Mouse (Mus musculus): ENCODE measurements around the gene Klhl32. TPM values are rescaled to one million over a fixed set of nuclear protein-coding genes. Genes with fewer than 3 reads are reported as not detected.

Gene Klhl32
- polyA plus RNA-seq, 1 experiment, result 0.13 TPM

GRCm38 (mm10) chr4:24838567-24838966 lies 12.4 kb downstream of the Klhl32 start:
- Histone ChIP-seq H3K4me3 (ENCODE audit: extremely low read depth, insufficient read depth, insufficient read length) (no peak overlapping the region), H3K27ac (ENCODE audit: insufficient read depth, low read length) (no peak overlapping the region), H3K4me1 (ENCODE audit: control insufficient read depth, insufficient read depth, insufficient read length) (no peaks in the 10 kb centered on the region), H3K36me3 (ENCODE audit: control insufficient read depth, insufficient read depth, low read length) (no peaks in the 10 kb centered on the region), H3K27me3 (ENCODE audit: control insufficient read depth, insufficient read depth, low read length) (no peaks in the 10 kb centered on the region)
- TF ChIP-seq CTCF (IDR thresholded peaks at IDR 0.05; ENCODE audit: extremely low read depth, insufficient read depth, insufficient read length, insufficient replicate concordance), result no peak
- no peak for TF ChIP-seq POLR2A (IDR thresholded peaks at IDR 0.05; ENCODE audit: low read depth, low read length)
- DNase-seq (ENCODE audit: low read depth in 1 of 2, low spot score in 2 of 2), result no peak
- 87% methylated on average over 6 of the region's 6 CpGs for WGBS

DNA sequence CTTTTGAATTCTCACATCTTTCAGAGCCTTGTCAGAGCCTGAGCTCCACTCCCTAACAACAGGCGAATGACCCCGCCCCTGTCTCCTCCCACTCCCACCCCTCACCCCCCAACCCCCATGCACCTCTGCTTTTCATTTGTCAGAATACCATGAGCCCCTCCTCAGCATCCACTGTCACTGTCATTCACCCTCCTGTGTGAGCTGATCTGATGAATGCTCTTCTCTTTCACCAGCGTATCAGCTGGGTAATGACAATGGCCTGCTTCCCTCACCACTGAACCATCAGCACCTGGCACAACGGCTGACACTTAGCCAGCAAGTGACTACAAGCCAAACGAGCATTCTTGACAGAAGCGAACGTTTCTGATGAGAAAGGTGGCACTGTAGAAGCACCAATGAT lies 15.4 kb downstream of the Klhl32 start:
- 62% methylated on average over 7 of the region's 7 CpGs for WGBS
- Histone ChIP-seq H3K4me1 (ENCODE audit: control insufficient read depth, insufficient read depth, insufficient read length) (no peaks in the 10 kb centered on the region), H3K36me3 (ENCODE audit: control insufficient read depth, insufficient read depth, low read length) (no peaks in the 10 kb centered on the region), H3K4me3 (ENCODE audit: extremely low read depth, insufficient read depth, insufficient read length) (no peak overlapping the region), H3K27ac (ENCODE audit: insufficient read depth, low read length) (no peak overlapping the region), H3K27me3 (ENCODE audit: control insufficient read depth, insufficient read depth, low read length) (no peaks in the 10 kb centered on the region)
- DNase-seq (ENCODE audit: low read depth in 1 of 2, low spot score in 2 of 2), result no peak
- TF ChIP-seq CTCF (IDR thresholded peaks at IDR 0.05; ENCODE audit: extremely low read depth, insufficient read depth, insufficient read length, insufficient replicate concordance) (no peak), POLR2A (IDR thresholded peaks at IDR 0.05; ENCODE audit: low read depth, low read length) (no peak)

DNA sequence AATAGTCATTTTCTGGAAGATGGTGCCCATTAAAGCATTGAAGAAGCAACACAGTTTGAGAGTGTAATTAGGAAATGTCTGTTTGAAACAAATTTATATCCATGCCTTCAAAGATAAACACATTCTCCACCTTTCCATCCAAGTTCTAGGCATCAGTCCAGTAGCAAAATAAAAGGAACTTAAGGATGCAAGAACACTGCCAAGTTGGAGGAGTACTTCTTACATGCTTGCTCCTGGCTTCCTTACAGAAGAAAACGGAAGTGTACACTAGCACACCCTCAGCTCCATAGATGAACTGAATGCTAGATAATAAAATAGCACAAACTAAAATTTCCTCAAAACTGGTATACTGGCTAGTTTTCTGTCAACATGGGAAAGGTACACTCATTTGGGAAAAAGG lies 42.6 kb downstream of the Klhl32 start:
- TF ChIP-seq CTCF (IDR thresholded peaks at IDR 0.05; ENCODE audit: extremely low read depth, insufficient read depth, insufficient read length, insufficient replicate concordance) (no peak), POLR2A (IDR thresholded peaks at IDR 0.05; ENCODE audit: low read depth, low read length) (no peak)
- Histone ChIP-seq H3K27me3 (ENCODE audit: control insufficient read depth, insufficient read depth, low read length) (no peaks in the 10 kb centered on the region), H3K36me3 (ENCODE audit: control insufficient read depth, insufficient read depth, low read length) (no peaks in the 10 kb centered on the region), H3K27ac (ENCODE audit: insufficient read depth, low read length) (no peak overlapping the region), H3K4me3 (ENCODE audit: extremely low read depth, insufficient read depth, insufficient read length) (no peak overlapping the region), H3K4me1 (ENCODE audit: control insufficient read depth, insufficient read depth, insufficient read length) (no peaks in the 10 kb centered on the region)
- no peak for DNase-seq (ENCODE audit: low read depth in 1 of 2, low spot score in 2 of 2)
- WGBS, result 92% methylated on average over 1 of the region's 1 CpGs

- Histone ChIP-seq H3K4me1 (ENCODE audit: control insufficient read depth, insufficient read depth, insufficient read length) (no peaks in the 10 kb centered on the region), H3K4me3 (ENCODE audit: extremely low read depth, insufficient read depth, insufficient read length) (no peak overlapping the region), H3K27me3 (ENCODE audit: control insufficient read depth, insufficient read depth, low read length) (no peaks in the 10 kb centered on the region), H3K27ac (ENCODE audit: insufficient read depth, low read length) (no peak overlapping the region), H3K36me3 (ENCODE audit: control insufficient read depth, insufficient read depth, low read length) (no peaks in the 10 kb centered on the region)
- no peak for DNase-seq (ENCODE audit: low read depth in 1 of 2, low spot score in 2 of 2)
- 82% methylated on average over 1 of the region's 1 CpGs for WGBS
- TF ChIP-seq CTCF (IDR thresholded peaks at IDR 0.05; ENCODE audit: extremely low read depth, insufficient read depth, insufficient read length, insufficient replicate concordance), result no peak
- TF ChIP-seq POLR2A (IDR thresholded peaks at IDR 0.05; ENCODE audit: low read depth, low read length), result no peak
Measured at GRCm38 (mm10) chr4:24801881-24802280, 49.0 kb downstream of the Klhl32 start.

GRCm38 (mm10) chr4:24801343-24801742 lies 49.6 kb downstream of the Klhl32 start:
- WGBS, result 58% methylated on average over 2 of the region's 2 CpGs
- Histone ChIP-seq H3K36me3 (ENCODE audit: control insufficient read depth, insufficient read depth, low read length) (no peaks in the 10 kb centered on the region), H3K27ac (ENCODE audit: insufficient read depth, low read length) (no peak overlapping the region), H3K27me3 (ENCODE audit: control insufficient read depth, insufficient read depth, low read length) (no peaks in the 10 kb centered on the region), H3K4me1 (ENCODE audit: control insufficient read depth, insufficient read depth, insufficient read length) (no peaks in the 10 kb centered on the region), H3K4me3 (ENCODE audit: extremely low read depth, insufficient read depth, insufficient read length) (no peak overlapping the region)
- DNase-seq (ENCODE audit: low read depth in 1 of 2, low spot score in 2 of 2), result no peak
- no peak for TF ChIP-seq CTCF (IDR thresholded peaks at IDR 0.05; ENCODE audit: extremely low read depth, insufficient read depth, insufficient read length, insufficient replicate concordance)
- no peak for TF ChIP-seq POLR2A (IDR thresholded peaks at IDR 0.05; ENCODE audit: low read depth, low read length)

DNA sequence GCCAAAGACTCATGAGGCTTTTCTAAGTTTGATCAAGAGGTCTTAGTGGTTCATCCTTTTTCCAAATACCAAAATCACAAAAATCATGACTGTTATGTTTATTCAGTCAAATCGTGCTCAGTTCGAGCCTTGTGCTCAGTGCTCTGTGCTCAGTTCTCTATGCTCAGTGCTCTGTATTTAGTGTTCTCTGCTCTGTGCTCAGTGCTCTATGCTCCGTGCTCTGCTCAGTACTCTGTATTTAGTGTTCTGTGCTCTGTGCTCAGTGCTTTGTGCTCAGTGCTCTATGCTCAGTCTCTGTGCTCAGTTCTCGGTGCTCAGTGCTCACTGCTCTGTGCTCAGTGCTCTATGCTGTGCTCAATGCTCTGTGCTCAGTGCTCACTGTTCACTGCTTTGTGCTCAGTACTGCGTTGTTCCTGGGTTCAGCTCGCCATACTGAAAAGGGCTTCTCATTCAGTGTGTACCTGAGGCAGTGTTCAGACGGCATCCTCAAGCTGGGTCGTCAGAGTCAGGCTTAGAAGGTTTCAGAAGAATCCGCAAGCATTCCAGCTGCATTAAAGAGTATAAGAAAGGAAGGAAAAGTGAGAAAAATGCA lies 50.5 kb downstream of the Klhl32 start:
- TF ChIP-seq POLR2A (IDR thresholded peaks at IDR 0.05; ENCODE audit: low read depth, low read length), result no peak
- TF ChIP-seq CTCF (IDR thresholded peaks at IDR 0.05; ENCODE audit: extremely low read depth, insufficient read depth, insufficient read length, insufficient replicate concordance), result no peak
- Histone ChIP-seq H3K4me3 (ENCODE audit: extremely low read depth, insufficient read depth, insufficient read length) (no peak overlapping the region), H3K4me1 (ENCODE audit: control insufficient read depth, insufficient read depth, insufficient read length) (no peaks in the 10 kb centered on the region)

GRCm38 (mm10) chr4:24799037-24799436 lies 51.9 kb downstream of the Klhl32 start:
- H3K4me1 ChIP-seq (ENCODE audit: control insufficient read depth, insufficient read depth, insufficient read length), result no peaks in the 10 kb centered on the region
- H3K27me3 ChIP-seq (ENCODE audit: control insufficient read depth, insufficient read depth, low read length), result no peaks in the 10 kb centered on the region
- no peak overlapping the region for H3K4me3 ChIP-seq (ENCODE audit: extremely low read depth, insufficient read depth, insufficient read length)
- no peak overlapping the region for H3K27ac ChIP-seq (ENCODE audit: insufficient read depth, low read length)
- TF ChIP-seq POLR2A (IDR thresholded peaks at IDR 0.05; ENCODE audit: low read depth, low read length) (no peak), CTCF (IDR thresholded peaks at IDR 0.05; ENCODE audit: extremely low read depth, insufficient read depth, insufficient read length, insufficient replicate concordance) (no peak)
- 86% methylated on average over 6 of the region's 6 CpGs for WGBS
- no peaks in the 10 kb centered on the region for H3K36me3 ChIP-seq (ENCODE audit: control insufficient read depth, insufficient read depth, low read length)
- no peak for DNase-seq (ENCODE audit: low read depth in 1 of 2, low spot score in 2 of 2)

More for the DNA sequence above, 50.5 kb downstream of the Klhl32 start:
- WGBS, result 89% methylated on average over 9 of the region's 9 CpGs
- Histone ChIP-seq H3K27me3 (ENCODE audit: control insufficient read depth, insufficient read depth, low read length) (no peaks in the 10 kb centered on the region), H3K27ac (ENCODE audit: insufficient read depth, low read length) (no peak overlapping the region), H3K36me3 (ENCODE audit: control insufficient read depth, insufficient read depth, low read length) (no peaks in the 10 kb centered on the region)
- no peak for DNase-seq (ENCODE audit: low read depth in 1 of 2, low spot score in 2 of 2)

All from spleen, adult 2 months (tissue).